Mouse (Mus musculus) monocyte, adult 2 months (primary cell): Measurements from ENCODE around the gene Rbm4b.
"Not testable (repeated sequence)": the region's sequence is repeated elsewhere in the genome, so short reads cannot be mapped to it uniquely, and the experiment has no call there.

ENCODE experiments used
- DNase-seq, 2 experiments: peaks; one replicate each; pipeline ENCODE4 v3.0.0; 2022; ENCODE audit warnings: low spot score in 2 of 2, low read depth in 1 of 2

The Rbm4b gene

GRCm38 (mm10) chr19:4745057-4745456 is 11.2 kb upstream of the Rbm4b start:
- DNase-seq, result no peak

- DNase-seq, result no peak
These were observed 10.6 kb upstream of the Rbm4b start for GRCm38 (mm10) chr19:4745681-4746080.

- no peak for DNase-seq
These were observed 9.7 kb upstream of the Rbm4b start for GRCm38 (mm10) chr19:4746611-4747010.

GRCm38 (mm10) chr19:4747631-4748312 is 8.5 kb upstream of the Rbm4b start:
- no peak for DNase-seq

GRCm38 (mm10) chr19:4748493-4748892 is 7.8 kb upstream of the Rbm4b start:
- DNase-seq, result no peak

- DNase-seq, result no peak
These were observed 6.3 kb upstream of the Rbm4b start for GRCm38 (mm10) chr19:4749975-4750374.

GRCm38 (mm10) chr19:4755565-4756192 is 618 bp upstream of the Rbm4b start:
- peak; percentile 71 to 84 for DNase-seq

- DNase-seq, result no peak
These were observed 624 bp downstream of the Rbm4b start for GRCm38 (mm10) chr19:4756921-4757320.

- not testable (repeated sequence) for DNase-seq
These were observed 4.2 kb downstream of the Rbm4b start for GRCm38 (mm10) chr19:4760544-4760943.

- no peak for DNase-seq
These were observed 6.6 kb downstream of the Rbm4b start for GRCm38 (mm10) chr19:4762876-4763275.

- DNase-seq, result no peak
These were observed 11.3 kb downstream of the Rbm4b start for GRCm38 (mm10) chr19:4767507-4768148.

GRCm38 (mm10) chr19:4772785-4773184 is 16.5 kb downstream of the Rbm4b start:
- DNase-seq, result no peak

GRCm38 (mm10) chr19:4782891-4783290 is 26.6 kb downstream of the Rbm4b start:
- no peak for DNase-seq

- DNase-seq, result no peak
These were observed 28.9 kb downstream of the Rbm4b start for GRCm38 (mm10) chr19:4785206-4785605.

GRCm38 (mm10) chr19:4786313-4786712 is 30.0 kb downstream of the Rbm4b start:
- no peak for DNase-seq

GRCm38 (mm10) chr19:4793281-4793830 is 37.1 kb downstream of the Rbm4b start:
- no peak for DNase-seq

GRCm38 (mm10) chr19:4793831-4794422 is 37.6 kb downstream of the Rbm4b start, which contains the start of gene Rbm4:
Gene Rbm4, minus strand, starts transcription at chr19:4793901.
- peak; percentile 90 to 93 for DNase-seq

- no peak for DNase-seq
These were observed 39.6 kb downstream of the Rbm4b start for GRCm38 (mm10) chr19:4795929-4796328.

GRCm38 (mm10) chr19:4797846-4798245 is 41.5 kb downstream of the Rbm4b start:
- DNase-seq, result no peak

- no peak for DNase-seq
These were observed 42.8 kb downstream of the Rbm4b start for GRCm38 (mm10) chr19:4799083-4799482.

GRCm38 (mm10) chr19:4802691-4803091 is 46.4 kb downstream of the Rbm4b start:
- no peak for DNase-seq

GRCm38 (mm10) chr19:4803283-4803682 is 47.0 kb downstream of the Rbm4b start:
- no peak for DNase-seq
